Mouse (Mus musculus) kidney, postnatal 0 days (tissue): Measurements from ENCODE around the gene Coq9. TPM values are rescaled to one million over a fixed set of nuclear protein-coding genes. Genes with fewer than 3 reads are reported as not detected.
"Not testable (repeated sequence)": the region's sequence is repeated elsewhere in the genome, so short reads cannot be mapped to it uniquely, and the experiment has no call there.

Experiments
- ATAC-seq: fragments of 200-750 bp; cut with Nextera tagmentation; replicated peaks from 2 replicates; pipeline ENCODE4 v1.8.0; 2017; ENCODE audit warnings: low read depth, moderate number of reproducible peaks, moderate TSS enrichment, moderate library complexity; ENCODE audit not compliant: low FRiP score
- DNase-seq: peaks from one replicate; pipeline ENCODE4 v3.0.0-alpha.2; 2016; ENCODE audit warnings: low spot score
- H3K27ac ChIP-seq: fragments of 300-500 bp; sonication (generic); 2 replicates; pipeline ENCODE4 v1.5.1; 2014; ENCODE audit warnings: mild to moderate bottlenecking
- H3K27me3 ChIP-seq: fragments of 300-500 bp; sonication (generic); 2 replicates; pipeline ENCODE4 v1.6.1; 2014; ENCODE audit warnings: low read length, mixed read lengths; ENCODE audit not compliant: insufficient read depth
- H3K36me3 ChIP-seq: fragments of 300-500 bp; sonication (generic); 2 replicates; pipeline ENCODE4 v1.6.1; 2014; ENCODE audit warnings: low read length, mixed read lengths; ENCODE audit not compliant: insufficient read depth
- H3K4me1 ChIP-seq: fragments of 300-500 bp; sonication (generic); replicated peaks from 2 replicates; pipeline ENCODE4 v1.6.1; 2014; ENCODE audit warnings: antibody characterized with exemption, low read length, mixed read lengths; ENCODE audit not compliant: insufficient read depth
- H3K4me2 ChIP-seq: fragments of 300-500 bp; sonication (generic); 2 replicates; pipeline ENCODE4 v1.6.1; 2014; ENCODE audit warnings: mild to moderate bottlenecking, low read length, moderate library complexity, mixed read lengths
- H3K4me3 ChIP-seq: fragments of 300-500 bp; sonication (generic); replicated peaks from 2 replicates; pipeline ENCODE4 v1.5.1; 2014; ENCODE audit warnings: low read depth, low read length
- H3K9ac ChIP-seq: fragments of 300-500 bp; sonication (generic); 2 replicates; pipeline ENCODE4 v1.6.1; 2014; ENCODE audit warnings: low read depth, low read length
- H3K9me3 ChIP-seq: fragments of 300-500 bp; sonication (generic); replicated peaks from 2 replicates; pipeline ENCODE4 v1.6.1; 2016; ENCODE audit warnings: low read length, inconsistent platforms, mixed read lengths
- CTCF ChIP-seq: IDR thresholded peaks from 2 replicates; pipeline ENCODE4 v1.5.1; 2016; ENCODE audit warnings: antibody characterized with exemption, low read depth, mild to moderate bottlenecking, moderate library complexity
- WGBS: fragments of 180-500 bp; shearing (Covaris S2); extraction: QIAGEN DNeasy Blood & Tissue Kit; methylation state at CpG from one replicate; pipeline ENCODE4 v1.1.7; 2014; 5-methylcytosine and 5-hydroxymethylcytosine counted together
- polyA plus RNA-seq: library from polyadenylated mRNA; unstranded; fragments of >200 nt; fragmentation: Nextera tagmentation; extraction: Ambion mirVana; gene quantifications from 2 replicates; pipeline ENCODE4 v1.2.1, GENCODE M21; 2015

Gene Coq9
- polyA plus RNA-seq, 1 experiment from 2014 or later, result 101 TPM

DNA sequence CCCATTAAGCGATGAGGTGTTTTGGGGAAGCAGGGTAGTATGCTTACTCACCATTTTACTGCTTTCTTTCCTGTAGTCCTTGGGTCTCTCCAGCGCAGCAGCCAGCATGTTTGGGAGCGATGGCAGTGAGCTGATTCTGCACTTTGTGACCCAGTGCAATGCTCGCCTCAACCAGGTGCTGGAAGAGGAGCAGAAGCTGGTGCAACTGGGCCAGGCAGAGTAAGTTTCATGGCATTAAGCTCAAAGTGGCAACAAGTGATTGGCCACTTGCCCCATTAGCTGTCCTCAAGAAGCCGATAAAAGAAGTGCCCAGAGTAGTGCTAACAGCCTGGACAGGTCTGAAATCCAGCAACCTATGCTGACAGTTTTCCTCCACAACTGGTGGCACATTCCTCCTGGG is 11.9 kb downstream of the Coq9 start:
- Histone ChIP-seq H3K4me2 (no peak overlapping the region), H3K9me3 (no peaks in the 10 kb centered on the region), H3K9ac (no peak overlapping the region), H3K4me3 (no peak overlapping the region), H3K27ac (no peak overlapping the region), H3K4me1 (no peaks in the 10 kb centered on the region), H3K27me3 (no peaks in the 10 kb centered on the region), H3K36me3 (peaks cover 62% of the 10 kb centered on the region)
- TF ChIP-seq CTCF, result no peak
- no peak for ATAC-seq
- DNase-seq, result no peak
- WGBS, result 94% methylated on average over 5 of the region's 5 CpGs

DNA sequence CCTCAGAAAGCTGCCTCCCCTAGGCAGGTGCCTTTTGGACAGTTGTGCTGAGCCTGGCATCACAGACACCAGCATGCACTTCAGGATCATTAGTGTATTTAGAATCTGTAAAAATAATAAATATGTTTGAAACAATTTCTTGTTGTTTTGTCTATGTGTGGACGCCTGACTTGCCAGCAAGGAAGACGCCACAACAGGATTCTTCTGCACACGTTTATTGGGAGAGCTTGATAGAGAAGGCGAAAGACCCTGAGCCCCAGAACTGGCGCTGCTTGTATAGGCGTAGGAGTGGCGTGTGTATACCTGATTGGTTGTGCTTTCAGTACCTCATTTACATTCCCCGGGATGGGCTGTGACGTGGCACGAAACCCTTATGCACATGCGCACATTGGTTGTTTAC is 16.6 kb downstream of the Coq9 start:
- DNase-seq, H3K4me2 ChIP-seq, H3K27ac ChIP-seq, H3K4me1 ChIP-seq, H3K9me3 ChIP-seq, ATAC-seq, H3K9ac ChIP-seq, H3K4me3 ChIP-seq, H3K27me3 ChIP-seq: not testable (repeated sequence)
- peaks cover 39% of the 10 kb centered on the region for H3K36me3 ChIP-seq
- WGBS, result 90% methylated on average over 11 of the region's 11 CpGs

DNA sequence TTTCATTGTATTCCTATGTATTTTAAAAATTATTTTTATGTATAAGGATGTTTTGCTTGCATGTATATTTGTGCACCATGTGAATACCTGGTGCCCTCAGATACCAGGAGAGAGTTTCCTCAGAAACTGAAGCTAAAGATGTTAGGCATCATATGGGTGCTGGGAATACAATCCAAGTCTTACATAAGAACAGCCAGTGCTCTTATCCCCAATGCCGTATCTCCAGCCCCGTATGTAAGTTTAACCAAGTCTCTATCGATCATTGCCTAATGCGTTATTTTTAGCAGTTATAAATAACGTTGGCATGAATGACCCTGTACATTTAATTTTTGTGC is 18.9 kb downstream of the Coq9 start:
- ATAC-seq (no peak), DNase-seq (no peak)
- Histone ChIP-seq H3K9me3 (no peaks in the 10 kb centered on the region), H3K4me2 (no peak overlapping the region), H3K9ac (no peak overlapping the region), H3K4me1 (peaks cover 6% of the 10 kb centered on the region; the same call in 1 of the 2 replicates), H3K27me3 (no peaks in the 10 kb centered on the region), H3K27ac (no peak overlapping the region), H3K36me3 (peaks cover 29% of the 10 kb centered on the region), H3K4me3 (no peak overlapping the region; the same call in 1 of the 2 replicates)
- TF ChIP-seq CTCF, result no peak
- 26% methylated on average over 5 of the region's 5 CpGs for WGBS

DNA sequence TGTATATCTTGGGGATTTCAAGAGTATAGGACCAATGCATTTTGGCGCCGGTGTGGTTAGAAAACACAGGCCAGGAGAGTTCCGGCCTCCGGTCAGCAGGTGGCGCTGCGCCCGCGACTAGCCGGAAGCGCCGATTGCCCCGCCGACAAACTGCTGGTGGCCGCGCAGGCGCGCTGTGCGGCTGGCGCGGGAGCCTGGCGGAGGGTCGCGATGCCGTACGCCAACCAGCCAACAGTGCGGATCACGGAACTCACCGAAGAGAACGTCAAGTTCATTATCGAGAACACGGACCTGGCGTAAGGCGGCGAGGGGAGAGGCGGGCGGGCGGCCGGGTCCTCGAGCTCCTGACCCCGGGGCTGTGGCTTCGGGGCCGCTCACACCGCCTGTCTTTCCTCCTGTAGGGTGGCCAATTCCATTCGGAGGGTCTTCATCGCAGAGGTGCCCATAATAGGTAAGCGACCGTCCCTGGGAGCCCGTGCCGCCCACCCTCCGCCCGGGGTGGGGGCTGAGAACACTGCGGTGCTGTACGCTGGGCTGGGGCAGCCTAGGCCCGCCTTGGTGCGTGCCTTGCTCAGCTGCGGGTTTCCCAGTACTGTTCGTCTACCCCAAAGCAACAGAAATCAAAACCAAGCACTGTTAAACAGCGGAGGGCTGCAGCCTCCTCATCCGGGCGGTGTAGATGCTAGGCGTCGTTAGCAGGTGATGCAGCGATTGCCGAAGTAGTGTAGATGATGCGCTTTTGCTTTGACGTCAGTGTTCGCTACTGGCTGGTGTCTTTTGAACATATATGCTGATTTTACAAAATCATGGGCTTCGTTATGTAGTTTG is 19.4 kb downstream of the Coq9 start, which contains the start of gene Polr2c:
TSS of gene Polr2c (plus strand) at position 105 of the 828 bp plus-strand sequence.
- under 1% methylated on average over 68 of the region's 68 CpGs for WGBS
- peak within 1 kb of the TSS; percentile 88 for H3K9ac ChIP-seq
- DNase-seq (peak; percentile 89), ATAC-seq (peak; percentile 61)
- no peaks in the 10 kb centered on the region for H3K9me3 ChIP-seq
- H3K4me3 ChIP-seq, result peak within 1 kb of the TSS; percentile 80
- H3K36me3 ChIP-seq, result peaks cover 28% of the 10 kb centered on the region
- TF ChIP-seq CTCF, result peak; percentile 91
- 0 out of 2 replicates have a peak within 1 kb of the TSS, but pooled peaks have one; percentile 47 for H3K27ac ChIP-seq
- H3K27me3 ChIP-seq, result no peaks in the 10 kb centered on the region
- peaks cover 6% of the 10 kb centered on the region; the same call in 1 of the 2 replicates for H3K4me1 ChIP-seq
- H3K4me2 ChIP-seq, result peak within 1 kb of the TSS; percentile 90

DNA sequence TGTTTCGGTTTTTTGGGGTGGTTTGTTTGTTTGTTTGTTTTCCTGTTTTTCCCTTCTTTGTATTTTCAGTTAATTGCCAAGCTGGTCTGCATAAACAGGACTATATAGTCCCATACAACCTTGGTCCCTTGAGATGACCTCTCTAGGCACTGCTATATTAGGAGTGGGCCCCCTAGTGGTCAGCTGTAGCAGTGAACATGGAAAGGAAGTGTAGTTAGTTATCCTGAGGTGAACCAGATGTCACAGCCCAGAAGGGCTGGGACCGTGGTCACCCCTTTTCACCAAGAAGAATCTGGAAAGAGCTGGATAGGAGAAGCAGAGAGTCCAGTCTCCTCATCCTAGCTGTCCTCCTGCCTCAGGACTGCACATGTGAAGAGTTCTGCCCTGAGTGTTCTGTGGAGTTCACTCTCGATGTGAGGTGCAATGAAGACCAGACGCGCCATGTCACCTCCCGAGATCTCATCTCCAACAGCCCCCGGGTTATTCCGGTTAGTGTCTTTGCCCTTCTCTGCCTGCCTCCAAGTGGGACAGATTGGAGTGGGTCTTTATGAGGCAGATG is 23.3 kb downstream of the Coq9 start:
- TF ChIP-seq CTCF, result peak; percentile 89
- WGBS, result 71% methylated on average over 8 of the region's 8 CpGs
- DNase-seq, result peak; percentile 87
- Histone ChIP-seq H3K9ac (no peak overlapping the region), H3K4me3 (no peak overlapping the region), H3K27me3 (no peaks in the 10 kb centered on the region), H3K9me3 (no peaks in the 10 kb centered on the region), H3K4me2 (no peak overlapping the region), H3K4me1 (peaks cover 6% of the 10 kb centered on the region; the same call in 1 of the 2 replicates), H3K27ac (no peak overlapping the region), H3K36me3 (peaks cover 30% of the 10 kb centered on the region)
- ATAC-seq, result peak; percentile 59

DNA sequence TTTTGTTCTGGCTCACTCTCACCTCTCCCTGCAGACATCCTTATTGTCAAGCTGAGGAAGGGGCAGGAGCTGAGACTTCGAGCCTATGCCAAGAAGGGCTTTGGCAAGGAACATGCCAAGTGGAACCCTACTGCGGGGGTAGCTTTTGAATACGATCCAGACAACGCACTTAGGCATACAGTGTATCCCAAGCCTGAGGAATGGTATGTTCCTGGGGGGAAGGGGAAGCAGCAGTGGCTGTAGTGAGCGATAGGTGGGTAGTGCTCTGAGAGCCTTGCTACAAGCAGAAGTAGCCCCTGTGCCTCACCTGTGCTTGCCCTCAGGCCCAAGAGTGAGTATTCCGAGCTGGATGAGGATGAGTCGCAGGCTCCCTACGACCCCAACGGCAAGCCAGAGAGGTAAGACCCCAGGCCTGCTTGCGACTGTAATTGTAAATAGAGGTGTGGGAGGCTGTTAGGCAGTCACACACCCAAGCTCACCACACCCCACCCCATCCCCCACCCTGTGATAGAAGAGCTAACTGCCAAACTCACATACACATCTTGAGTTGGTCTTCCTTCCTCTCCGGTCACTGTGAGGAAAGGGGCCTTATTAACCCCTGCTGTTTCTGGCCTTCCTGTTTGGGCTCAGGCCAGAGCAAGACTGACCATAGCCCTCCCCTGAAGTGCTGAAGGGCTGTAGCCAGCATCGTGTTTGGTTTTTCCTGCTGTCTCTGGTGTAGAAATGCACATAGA is 24.5 kb downstream of the Coq9 start:
- peaks cover 36% of the 10 kb centered on the region for H3K36me3 ChIP-seq
- H3K4me2 ChIP-seq, result no peak overlapping the region
- no peak overlapping the region for H3K9ac ChIP-seq
- no peak overlapping the region for H3K4me3 ChIP-seq
- peaks cover 6% of the 10 kb centered on the region; the same call in 1 of the 2 replicates for H3K4me1 ChIP-seq
- ATAC-seq (no peak), DNase-seq (peak; percentile 34)
- H3K27ac ChIP-seq, result no peak overlapping the region
- H3K9me3 ChIP-seq, result no peaks in the 10 kb centered on the region
- no peaks in the 10 kb centered on the region for H3K27me3 ChIP-seq
- WGBS, result 87% methylated on average over 12 of the region's 12 CpGs
- no peak for TF ChIP-seq CTCF
